Mouse (Mus musculus) erythroblast, embryonic 14.5 days (primary cell): ENCODE data around the gene Olfr492. TPM values are rescaled to one million over a fixed set of nuclear protein-coding genes. Genes with fewer than 3 reads are reported as not detected.

ENCODE experiments used
- H3K27me3 ChIP-seq: 2 replicates; pipeline ENCODE4 v1.6.1; 2012; ENCODE audit warnings: inconsistent platforms; ENCODE audit not compliant: control insufficient read depth
- H3K36me3 ChIP-seq: 2 replicates; pipeline ENCODE4 v1.6.1; 2012; ENCODE audit warnings: mild to moderate bottlenecking, inconsistent platforms; ENCODE audit not compliant: control insufficient read depth
- H3K4me1 ChIP-seq: 2 replicates; pipeline ENCODE4 v1.6.1; 2012; ENCODE audit warnings: inconsistent platforms; ENCODE audit not compliant: control insufficient read depth
- H3K4me3 ChIP-seq: replicated peaks from 2 replicates; pipeline ENCODE3; 2012; ENCODE audit warnings: moderate library complexity, mild to moderate bottlenecking, inconsistent platforms
- H3K9me3 ChIP-seq: 2 replicates; pipeline ENCODE4 v1.6.1; 2012; ENCODE audit warnings: low read length, inconsistent platforms, mixed read lengths; ENCODE audit not compliant: control insufficient read depth
- GATA1 ChIP-seq: IDR thresholded peaks from 2 replicates; pipeline ENCODE4 v1.6.1; 2012; ENCODE audit warnings: low read length, inconsistent platforms, mixed read lengths
- TAL1 ChIP-seq: IDR thresholded peaks from 3 replicates; pipeline ENCODE4 v1.6.1; 2012; ENCODE audit warnings: low read length, inconsistent platforms, mixed read lengths
- polyA plus RNA-seq: library from polyadenylated mRNA; stranded (reverse); fragments of >175 nt; gene quantifications from 2 replicates; pipeline ENCODE4 v1.2.3, GENCODE M21; 2012

The Olfr492 gene
- not detected in 2 replicates for polyA plus RNA-seq

DNA sequence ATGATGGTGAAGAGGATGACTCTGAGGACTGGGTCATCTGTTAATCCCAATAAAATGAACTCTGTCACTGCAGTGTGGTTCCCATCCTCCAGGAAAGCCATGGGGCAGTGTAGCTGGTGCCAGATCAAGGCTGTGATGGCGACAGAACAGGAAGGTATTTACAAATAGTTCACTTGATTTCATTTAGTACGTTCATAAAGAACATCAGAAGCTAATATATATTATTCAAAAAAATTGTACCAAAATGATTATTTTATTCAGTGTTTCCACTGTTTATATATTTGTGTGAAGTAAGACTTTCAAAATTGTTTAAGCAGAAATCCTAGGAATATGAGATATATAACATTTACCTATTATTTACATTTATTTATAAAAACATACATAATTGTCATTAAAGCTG lies at the start of gene Olfr492:
Gene Olfr492, minus strand, starts transcription at position 101 of the 400 bp plus-strand sequence.
- no peaks in the 10 kb centered on the region for H3K27me3 ChIP-seq
- H3K36me3 ChIP-seq: no peaks in the 10 kb centered on the region
- no peaks in the 10 kb centered on the region for H3K9me3 ChIP-seq
- TF ChIP-seq GATA1 (no peak), TAL1 (no peak)
- H3K4me1 ChIP-seq: no peaks in the 10 kb centered on the region
- H3K4me3 ChIP-seq: no peak within 1 kb of the TSS

DNA sequence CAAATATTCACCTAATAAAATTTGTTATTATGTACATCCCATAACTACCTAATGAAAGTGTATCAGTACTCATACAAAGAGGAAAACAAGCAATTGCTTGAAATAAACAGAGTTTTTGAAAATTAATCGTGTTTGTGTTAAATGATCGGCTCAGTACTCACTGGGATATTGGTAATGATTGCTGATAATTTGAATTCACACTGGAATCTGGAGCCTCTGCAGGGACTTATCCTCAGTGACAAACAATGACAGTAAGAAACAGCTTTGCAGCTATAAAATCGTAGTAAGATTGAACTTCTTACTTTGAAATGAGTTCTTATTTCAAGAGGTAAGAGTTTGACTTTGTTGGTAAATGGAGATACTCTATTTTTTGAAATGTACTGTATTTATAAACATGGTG lies 41.6 kb upstream of the Olfr492 start, which contains the start of gene Olfr494:
Gene Olfr494, plus strand, starts transcription at position 301 of the 400 bp plus-strand sequence.
- TF ChIP-seq TAL1: no peak
- no peak for TF ChIP-seq GATA1
- peaks cover 3% of the 10 kb centered on the region; the same call in 1 of the 2 replicates for H3K9me3 ChIP-seq

DNA sequence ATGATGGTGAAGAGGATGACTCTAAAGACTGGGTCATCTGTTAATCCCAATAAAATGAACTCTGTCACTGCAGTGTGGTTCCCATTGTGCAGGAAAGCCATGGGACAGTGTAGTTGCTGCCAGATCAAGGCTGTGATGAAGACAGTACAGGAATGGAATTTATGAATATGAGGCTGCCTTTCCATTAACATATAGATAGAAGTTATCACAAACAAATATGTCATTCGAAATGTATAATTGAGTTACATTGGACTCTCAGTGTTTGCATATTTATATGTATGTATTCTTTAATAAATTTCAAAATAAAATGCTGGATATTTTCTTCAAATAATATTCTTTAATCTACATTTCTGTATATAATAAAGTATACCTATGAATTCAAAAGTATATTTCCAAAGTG lies 23.4 kb upstream of the Olfr492 start, which contains the start of gene Olfr493:
Gene Olfr493, minus strand, starts transcription at position 101 of the 400 bp plus-strand sequence.
- Histone ChIP-seq H3K9me3 (no peaks in the 10 kb centered on the region), H3K36me3 (no peaks in the 10 kb centered on the region), H3K27me3 (no peaks in the 10 kb centered on the region), H3K4me1 (no peaks in the 10 kb centered on the region), H3K4me3 (no peak within 1 kb of the TSS)
- TF ChIP-seq TAL1 (no peak), GATA1 (no peak)

More for the DNA sequence above, 41.6 kb upstream of the Olfr492 start, which contains the start of gene Olfr494:
- Histone ChIP-seq H3K4me3 (no peak within 1 kb of the TSS), H3K27me3 (no peaks in the 10 kb centered on the region), H3K4me1 (no peaks in the 10 kb centered on the region), H3K36me3 (no peaks in the 10 kb centered on the region)

DNA sequence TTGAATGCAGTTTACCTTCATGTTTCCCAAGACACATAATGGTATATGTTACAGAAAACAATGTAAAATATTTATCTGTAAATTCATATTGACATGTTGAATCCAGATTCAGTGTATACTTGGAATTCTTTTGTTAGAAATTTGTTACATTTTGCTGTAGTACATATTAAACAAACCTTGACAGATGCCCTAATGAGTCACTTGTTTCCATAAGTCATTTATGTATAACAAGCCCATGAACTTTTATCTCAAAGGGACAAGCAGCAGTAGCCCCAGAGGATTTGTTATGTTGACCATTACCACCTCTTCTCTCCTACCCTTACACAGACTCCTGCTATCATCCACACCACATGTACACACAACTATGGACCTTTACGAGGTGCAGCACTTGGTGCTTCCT lies 10.3 kb downstream of the Olfr492 start, which contains the start of gene Olfr491:
Gene Olfr491, plus strand, starts transcription at position 301 of the 400 bp plus-strand sequence.
- H3K36me3 ChIP-seq: no peaks in the 10 kb centered on the region
- no peak for TF ChIP-seq TAL1
- TF ChIP-seq GATA1: no peak
- H3K27me3 ChIP-seq: no peaks in the 10 kb centered on the region
- no peaks in the 10 kb centered on the region for H3K4me1 ChIP-seq
- no peak within 1 kb of the TSS for H3K4me3 ChIP-seq
- H3K9me3 ChIP-seq: peaks cover 6% of the 10 kb centered on the region

DNA sequence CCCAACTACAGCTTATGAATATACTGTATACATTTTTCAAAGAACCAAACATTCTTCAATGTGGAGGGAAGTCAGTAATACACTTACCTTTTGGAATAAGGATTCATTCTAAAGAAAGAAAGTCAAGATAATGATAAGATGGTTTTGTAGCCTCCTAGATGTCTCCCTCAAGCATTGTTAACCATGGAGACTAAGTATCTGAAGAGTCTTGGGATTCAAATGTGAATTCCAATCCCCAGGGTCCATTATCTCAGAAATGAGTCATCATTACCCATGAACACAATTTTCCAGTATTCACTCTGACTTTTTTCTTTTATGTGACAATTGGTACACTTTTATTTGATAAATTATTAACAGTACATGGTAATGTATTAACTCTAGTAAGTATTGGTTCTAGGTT lies 34.6 kb downstream of the Olfr492 start, which contains the start of gene Olfr490:
Gene Olfr490, minus strand, starts transcription at position 101 of the 400 bp plus-strand sequence.
- Histone ChIP-seq H3K27me3 (no peaks in the 10 kb centered on the region), H3K36me3 (no peaks in the 10 kb centered on the region), H3K4me3 (no peak within 1 kb of the TSS), H3K9me3 (peaks cover 2% of the 10 kb centered on the region; the same call in 1 of the 2 replicates), H3K4me1 (no peaks in the 10 kb centered on the region)
- TF ChIP-seq TAL1 (no peak), GATA1 (no peak)

Other genes starting within 250 kb of the Olfr492 start
- gene Olfr481, start 243.8 kb downstream of the Olfr492 start, polyA plus RNA-seq: not detected in 2 replicates
- gene Olfr482, start 226.1 kb downstream of the Olfr492 start, polyA plus RNA-seq: not detected in 2 replicates
- gene Olfr483, start 222.8 kb downstream of the Olfr492 start, polyA plus RNA-seq: not detected in 2 replicates
- not detected in 2 replicates for gene Olfr484, start 196.2 kb downstream of the Olfr492 start, polyA plus RNA-seq
- gene Olfr485, start 163.8 kb downstream of the Olfr492 start, polyA plus RNA-seq: not detected in 2 replicates
- not detected in 2 replicates for gene Olfr486, start 150.9 kb downstream of the Olfr492 start, polyA plus RNA-seq
- gene Olfr487, start 109.0 kb downstream of the Olfr492 start, polyA plus RNA-seq: not detected in 2 replicates
- gene Olfr488, start 65.3 kb downstream of the Olfr492 start, polyA plus RNA-seq: not detected in 2 replicates
- gene Olfr490, start 34.7 kb downstream of the Olfr492 start, polyA plus RNA-seq: not detected in 2 replicates
- not detected in 2 replicates for gene Olfr491, start 10.2 kb downstream of the Olfr492 start, polyA plus RNA-seq
- gene Olfr493, start 23.3 kb upstream of the Olfr492 start, polyA plus RNA-seq: 0.07 TPM in 1 of 2 replicates, not detected in the other
- not detected in 2 replicates for gene Olfr494, start 41.7 kb upstream of the Olfr492 start, polyA plus RNA-seq
- not detected in 2 replicates for gene Olfr495, start 69.5 kb upstream of the Olfr492 start, polyA plus RNA-seq
- gene Olfr497, start 96.7 kb upstream of the Olfr492 start, polyA plus RNA-seq: not detected in 2 replicates
- gene Olfr498, start 141.7 kb upstream of the Olfr492 start, polyA plus RNA-seq: not detected in 2 replicates
- gene Olfr502, start 201.4 kb upstream of the Olfr492 start, polyA plus RNA-seq: not detected in 2 replicates
- not detected in 2 replicates for gene Olfr503, start 220.9 kb upstream of the Olfr492 start, polyA plus RNA-seq
- gene Olfr504, start 242.1 kb upstream of the Olfr492 start, polyA plus RNA-seq: not detected in 2 replicates